Mouse (Mus musculus) thymus, postnatal 25 days (tissue): ENCODE data around the gene Arfgap3.
"Not testable (repeated sequence)": the region's sequence is repeated elsewhere in the genome, so short reads cannot be mapped to it uniquely, and the experiment has no call there.

Experiments
- DNase-seq: peaks from one replicate; pipeline ENCODE4 v3.0.0; 2022

Arfgap3 gene

GRCm38 (mm10) chr15:83293144-83293543, 56.9 kb downstream of the Arfgap3 start:
- DNase-seq: no peak

- no peak for DNase-seq
These were observed 57.6 kb downstream of the Arfgap3 start for GRCm38 (mm10) chr15:83292261-83293056.

- no peak for DNase-seq
These were observed 59.1 kb downstream of the Arfgap3 start for GRCm38 (mm10) chr15:83290899-83291298.

- DNase-seq: no peak
These were observed 65.2 kb downstream of the Arfgap3 start for GRCm38 (mm10) chr15:83284828-83285227.

- DNase-seq: no peak
These were observed 67.7 kb downstream of the Arfgap3 start for GRCm38 (mm10) chr15:83282397-83282796.

- DNase-seq: no peak
These were observed 68.7 kb downstream of the Arfgap3 start for GRCm38 (mm10) chr15:83281303-83281702.

- no peak for DNase-seq
These were observed 71.5 kb downstream of the Arfgap3 start for GRCm38 (mm10) chr15:83278579-83278978.

GRCm38 (mm10) chr15:83277451-83277850, 72.6 kb downstream of the Arfgap3 start:
- no peak for DNase-seq

GRCm38 (mm10) chr15:83274237-83274636, 75.8 kb downstream of the Arfgap3 start:
- DNase-seq: not testable (repeated sequence)

GRCm38 (mm10) chr15:83273017-83273416, 77.0 kb downstream of the Arfgap3 start:
- DNase-seq: no peak

GRCm38 (mm10) chr15:83271221-83271620, 78.8 kb downstream of the Arfgap3 start:
- DNase-seq: not testable (repeated sequence)

GRCm38 (mm10) chr15:83269985-83270384, 80.1 kb downstream of the Arfgap3 start:
- not testable (repeated sequence) for DNase-seq

GRCm38 (mm10) chr15:83268428-83268827, 81.6 kb downstream of the Arfgap3 start:
- not testable (repeated sequence) for DNase-seq

GRCm38 (mm10) chr15:83265269-83265668, 84.8 kb downstream of the Arfgap3 start:
- no peak for DNase-seq

- no peak for DNase-seq
These were observed 86.6 kb downstream of the Arfgap3 start for GRCm38 (mm10) chr15:83263405-83263804.

GRCm38 (mm10) chr15:83257906-83258305, 92.1 kb downstream of the Arfgap3 start:
- DNase-seq: no peak

- DNase-seq: no peak
These were observed 93.6 kb downstream of the Arfgap3 start for GRCm38 (mm10) chr15:83256491-83256890.

- no peak for DNase-seq
These were observed 94.1 kb downstream of the Arfgap3 start for GRCm38 (mm10) chr15:83255944-83256343.

GRCm38 (mm10) chr15:83255191-83255782, 94.8 kb downstream of the Arfgap3 start:
- no peak for DNase-seq

GRCm38 (mm10) chr15:83254372-83255070, 95.5 kb downstream of the Arfgap3 start:
- no peak for DNase-seq

GRCm38 (mm10) chr15:83252060-83252459, 98.0 kb downstream of the Arfgap3 start:
- DNase-seq: no peak

- DNase-seq: no peak
These were observed 98.7 kb downstream of the Arfgap3 start, which contains the start of gene A4galt for GRCm38 (mm10) chr15:83251176-83252004. Gene A4galt, minus strand, starts transcription at chr15:83251774.
